Comparison of ENCODE assay signal across 15 mouse cellular contexts in genomic region chr3:135828000-135828399, GRCm38 (mm10). TPM values are rescaled to one million over a fixed set of nuclear protein-coding genes. Genes with fewer than 3 reads are reported as not detected.
DNase-seq lines count a peak whose midpoint lies in the region; ATAC-seq and TF ChIP-seq lines count a peak whose summit lies in the region.
"Had no signal": no experiment of that assay in that cellular context is flagged by ENCODE, and none has a peak within 500 bp of the region (broad histone marks: within the 10 kb centered on the region; RNA-seq: fewer than 3 reads in every experiment).

No protein-coding gene starts in this region.

- H3K27ac ChIP-seq in heart, embryonic 15.5 days: no peak overlapping the region
- H3K27ac ChIP-seq in lung, embryonic 16.5 days (ENCODE audit: low read length): no peak overlapping the region
- no peak overlapping the region for H3K27ac ChIP-seq in intestine, postnatal 0 days (ENCODE audit: low read depth, low read length)
- no peak overlapping the region for H3K27ac ChIP-seq in layer of hippocampus, adult 2 months

- H3K27me3 ChIP-seq in heart, embryonic 15.5 days: no peaks in the 10 kb centered on the region
- no peaks in the 10 kb centered on the region for H3K27me3 ChIP-seq in lung, embryonic 16.5 days (ENCODE audit: control insufficient read depth, insufficient read depth, low read depth, low read length)
- H3K27me3 ChIP-seq in intestine, postnatal 0 days (replicated peaks; ENCODE audit: control insufficient read depth, insufficient read depth, low read length): no peaks in the 10 kb centered on the region

- H3K9ac ChIP-seq in heart, embryonic 15.5 days: no peak overlapping the region
- no peak overlapping the region for H3K9ac ChIP-seq in lung, embryonic 16.5 days (ENCODE audit: low read length)
- no peak overlapping the region for H3K9ac ChIP-seq in intestine, postnatal 0 days (ENCODE audit: low read depth, low read length)

- TF ChIP-seq CTCF in intestine, postnatal 0 days (IDR thresholded peaks at IDR 0.05; ENCODE audit: low read depth): no peak
- TF ChIP-seq CTCF in layer of hippocampus, adult 2 months (conservative IDR thresholded peaks at IDR 0.05): no peak

- no peak for DNase-seq in heart, adult 8-10 months (ENCODE audit: low spot score)
- no peak for DNase-seq in lung, postnatal 25 days (ENCODE audit: low spot score)
- DNase-seq in layer of hippocampus, adult 2 months (ENCODE audit: low spot score in 2 of 2): no peak
- DNase-seq: cerebellum, adult 2 months; gastrocnemius, postnatal 25 days; heart, postnatal 10 days; kidney, adult 9 months; lung, postnatal 14 days; right cerebral cortex, postnatal 4 days had no signal

- H3K9me3 ChIP-seq in heart, embryonic 15.5 days (replicated peaks): no peaks in the 10 kb centered on the region
- no peaks in the 10 kb centered on the region for H3K9me3 ChIP-seq in lung, embryonic 16.5 days (ENCODE audit: control insufficient read depth, low read length)
- no peaks in the 10 kb centered on the region for H3K9me3 ChIP-seq in intestine, postnatal 0 days (ENCODE audit: control insufficient read depth)

- H3K4me1 ChIP-seq in heart, embryonic 15.5 days (replicated peaks): peaks cover 15% of the 10 kb centered on the region
- peaks cover 9% of the 10 kb centered on the region; the same call in 1 of the 2 replicates for H3K4me1 ChIP-seq in lung, embryonic 16.5 days (replicated peaks; ENCODE audit: control insufficient read depth, insufficient read depth, low read length)
- H3K4me1 ChIP-seq in intestine, postnatal 0 days (replicated peaks; ENCODE audit: control insufficient read depth, insufficient read depth, low read length): no peaks in the 10 kb centered on the region

- H3K4me3 ChIP-seq in heart, embryonic 15.5 days: no peak overlapping the region
- H3K4me3 ChIP-seq in lung, embryonic 16.5 days (ENCODE audit: low read length): no peak overlapping the region; the same call in 1 of the 2 replicates
- no peak overlapping the region for H3K4me3 ChIP-seq in intestine, postnatal 0 days (ENCODE audit: low read depth, low read length)
- no peak overlapping the region for H3K4me3 ChIP-seq in layer of hippocampus, adult 2 months

- no peak for ATAC-seq in heart, embryonic 15.5 days (replicated peaks; ENCODE audit: insufficient number of reproducible peaks, insufficient read depth, low FRiP score, low read depth)
- ATAC-seq in lung, embryonic 16.5 days (ENCODE audit: low read depth): no peak
- ATAC-seq in intestine, postnatal 0 days: no peak
- ATAC-seq in megakaryocyte-erythroid progenitor cell, adult 5-6 weeks (replicated peaks; ENCODE audit: low FRiP score, low TSS enrichment, poor library complexity, severe bottlenecking): 0 out of 2 replicates have a peak, but pooled peaks have one; percentile 11
- ATAC-seq: CD4-positive, CD25-positive, alpha-beta regulatory T cell, adult 4 months; midbrain, embryonic 16.5 days had no signal

- peak overlapping the region; percentile 97 for H3K4me2 ChIP-seq in heart, embryonic 15.5 days
- peak overlapping the region; percentile 90 for H3K4me2 ChIP-seq in lung, embryonic 16.5 days (ENCODE audit: low read depth, low read length)
- H3K4me2 ChIP-seq in intestine, postnatal 0 days (replicated peaks; ENCODE audit: low read depth): peak overlapping the region; percentile 97; the same call in 1 of the 2 replicates

- 10% methylated on average over 1 of the region's 1 CpGs for WGBS in heart, embryonic 15.5 days
- WGBS in lung, embryonic 16.5 days: 12% methylated on average over 1 of the region's 1 CpGs
- 32% methylated on average over 1 of the region's 1 CpGs for WGBS in intestine, postnatal 0 days

- no peaks in the 10 kb centered on the region for H3K36me3 ChIP-seq in heart, embryonic 15.5 days
- H3K36me3 ChIP-seq in lung, embryonic 16.5 days (ENCODE audit: control insufficient read depth, insufficient read depth, low read length): no peaks in the 10 kb centered on the region
- 0 out of 2 replicates have a peak, but pooled peaks cover 4% of the 10 kb centered on the region for H3K36me3 ChIP-seq in intestine, postnatal 0 days (ENCODE audit: control insufficient read depth, insufficient read depth)

RNA-seq across cellular contexts. Expression of gene Slc39a8, which starts 2.9 kb away (rescaled TPM):
- polyA plus RNA-seq in heart, embryonic 15.5 days (2015; fragmentation: Nextera tagmentation; extraction: Ambion mirVana): 11.9 and 15.1 TPM in 2 replicates
- 1 to 10 TPM; 4.2 to 8.5 (median 5.5) TPM for total RNA-seq in heart, adult 8-10 months (2022)
- 20.2 and 21.7 TPM in 2 replicates for polyA plus RNA-seq in lung, embryonic 16.5 days (2015; fragmentation: Nextera tagmentation; extraction: Ambion mirVana)
- polyA plus RNA-seq in intestine, postnatal 0 days (2015; fragmentation: Nextera tagmentation; extraction: Ambion mirVana): 36.8 and 39.5 TPM in 2 replicates
- total RNA-seq in megakaryocyte-erythroid progenitor cell, adult 5-6 weeks (2014; fragmentation: Nextera tagmentation): 22.9 and 31.0 TPM in 2 replicates
- total RNA-seq in megakaryocyte-erythroid progenitor cell, adult 5-6 weeks (2017): 25.0 and 39.1 TPM in 2 replicates
- total RNA-seq in layer of hippocampus, adult 2 months (2021): 1 to 10 TPM; 2.9 to 3.0 TPM
